In the genomic region with DNA sequence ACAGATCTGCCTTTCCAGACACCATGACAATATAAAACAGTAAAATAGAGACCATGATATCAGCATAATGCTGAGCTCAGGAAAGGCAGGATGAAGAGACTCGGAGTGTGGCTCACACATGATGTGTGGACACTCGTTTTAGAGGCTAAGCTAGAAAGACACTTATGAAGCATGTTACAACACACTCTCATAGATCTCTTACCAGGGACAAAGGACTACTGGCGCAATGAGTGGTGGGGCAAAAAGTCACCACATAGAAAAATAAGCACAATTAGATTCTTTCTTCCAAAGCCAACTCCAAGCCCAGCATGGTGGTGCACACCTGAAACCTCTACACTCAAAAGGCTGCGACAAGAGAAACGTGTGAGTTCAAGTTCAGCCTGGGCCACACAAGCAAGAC, we compare ENCODE assay signal across 24 mouse cellular contexts. TPM values are rescaled to one million over a fixed set of nuclear protein-coding genes. Genes with fewer than 3 reads are reported as not detected.
DNase-seq lines count a peak whose midpoint lies in the region; ATAC-seq and TF ChIP-seq lines count a peak whose summit lies in the region.
"Had no signal": no experiment of that assay in that cellular context is flagged by ENCODE, and none has a peak within 500 bp of the region (broad histone marks: within the 10 kb centered on the region; RNA-seq: fewer than 3 reads in every experiment).

No protein-coding gene starts in this region.

- TF ChIP-seq POLR2A in liver, adult 2 months (IDR thresholded peaks at IDR 0.05; ENCODE audit: extremely low read depth, insufficient read depth, low read length) = no peak

- no peaks in the 10 kb centered on the region for H3K79me2 ChIP-seq in liver, adult 2 months (ENCODE audit: control insufficient read depth, insufficient read depth, low read length)

- peak; percentile 14 for DNase-seq in heart, adult 11 months
- DNase-seq in heart, adult 18-20 months = no peak
- DNase-seq in liver, adult 2 months (ENCODE audit: extremely low read depth, low read depth, low spot score) = peak; percentile 71
- no peak for DNase-seq in liver, embryonic 11.5 days (ENCODE audit: low spot score)
- peak; percentile 16 for DNase-seq in testis, postnatal 10 days (ENCODE audit: low spot score)
- no peak for DNase-seq in testis, postnatal 14 days (ENCODE audit: low spot score)
- DNase-seq: adrenal gland, adult 8-10 months; adrenal gland, postnatal 14 days; adrenal gland, postnatal 36 days; B cell, adult 2 months; cerebellum, adult 11-12 months; cerebellum, adult 2 months; cerebellum, adult 9-10 months; cerebellum, postnatal 10 days; cerebellum, postnatal 25 days had no signal

- H3K4me2 ChIP-seq in liver, embryonic 11.5 days = no peak overlapping the region
- H3K4me2 ChIP-seq: embryonic facial prominence, embryonic 12.5 days; forebrain, embryonic 13.5 days; forebrain, embryonic 15.5 days had no signal

- H3K4me1 ChIP-seq in liver, adult 2 months (ENCODE audit: control insufficient read depth, insufficient read depth, low read length) = peaks cover 7% of the 10 kb centered on the region
- H3K4me1 ChIP-seq in liver, embryonic 11.5 days (replicated peaks; ENCODE audit: control insufficient read depth, insufficient read depth, low read length) = no peaks in the 10 kb centered on the region
- H3K4me1 ChIP-seq: embryonic facial prominence, embryonic 10.5 days; embryonic facial prominence, embryonic 12.5 days had no signal

- H3K27me3 ChIP-seq in liver, adult 2 months (ENCODE audit: control insufficient read depth, insufficient read depth, low read length) = no peaks in the 10 kb centered on the region
- no peaks in the 10 kb centered on the region for H3K27me3 ChIP-seq in liver, embryonic 11.5 days (replicated peaks; ENCODE audit: control insufficient read depth, insufficient read depth, low read length)
- H3K27me3 ChIP-seq: CH12.LX; embryonic facial prominence, embryonic 12.5 days; forebrain, embryonic 13.5 days; forebrain, embryonic 15.5 days; Patski had no signal

- TF ChIP-seq CTCF in liver, adult 2 months (IDR thresholded peaks at IDR 0.05; ENCODE audit: low read depth, low read length) = no peak

- 53% methylated on average over 5 of the region's 5 CpGs for WGBS in liver, adult 2 months
- 87% methylated on average over 5 of the region's 5 CpGs for WGBS in liver, embryonic 11.5 days

- no peak for ATAC-seq in liver, embryonic 11.5 days (replicated peaks; ENCODE audit: low FRiP score)
- ATAC-seq: activated CD4-positive, CD25-positive, alpha-beta regulatory T cell, adult 4 months; CD4-positive, CD25-positive, alpha-beta regulatory T cell, adult 4 months; forebrain, embryonic 13.5 days; forebrain, embryonic 15.5 days; Patski had no signal

- no peaks in the 10 kb centered on the region for H3K9me3 ChIP-seq in liver, embryonic 11.5 days (ENCODE audit: control insufficient read depth, low read length)
- H3K9me3 ChIP-seq: embryonic facial prominence, embryonic 10.5 days; embryonic facial prominence, embryonic 12.5 days; forebrain, embryonic 13.5 days; forebrain, embryonic 15.5 days; G1E had no signal

- H3K36me3 ChIP-seq in liver, adult 2 months (ENCODE audit: control insufficient read depth, insufficient read depth, low read length) = no peaks in the 10 kb centered on the region
- H3K36me3 ChIP-seq in liver, embryonic 11.5 days (ENCODE audit: control insufficient read depth, insufficient read depth, low read length) = peaks cover 2% of the 10 kb centered on the region

- peak overlapping the region; percentile 55 for H3K27ac ChIP-seq in liver, adult 2 months (replicated peaks; ENCODE audit: insufficient read depth, low read depth, low read length)
- no peak overlapping the region for H3K27ac ChIP-seq in liver, embryonic 11.5 days (ENCODE audit: low read depth, low read length)
- H3K27ac ChIP-seq: embryonic facial prominence, embryonic 10.5 days; embryonic facial prominence, embryonic 12.5 days; forebrain, embryonic 13.5 days; forebrain, embryonic 15.5 days had no signal

- H3K9ac ChIP-seq in liver, adult 2 months (ENCODE audit: low read depth, low read length) = no peak overlapping the region
- H3K9ac ChIP-seq in liver, embryonic 11.5 days (ENCODE audit: low read depth, low read length) = no peak overlapping the region
- H3K9ac ChIP-seq: embryonic facial prominence, embryonic 12.5 days; forebrain, embryonic 13.5 days; forebrain, embryonic 15.5 days had no signal

- H3K4me3 ChIP-seq in liver, adult 2 months (ENCODE audit: insufficient read depth, low read depth, low read length) = no peak overlapping the region
- H3K4me3 ChIP-seq in liver, embryonic 11.5 days (ENCODE audit: low read depth, low read length) = no peak overlapping the region
- H3K4me3 ChIP-seq: embryonic facial prominence, embryonic 10.5 days; embryonic facial prominence, embryonic 12.5 days; forebrain, embryonic 13.5 days; forebrain, embryonic 15.5 days had no signal

RNA-seq across cellular contexts. Expression of a gene that starts 56.5 kb away (rescaled TPM):
- 10 to 100 TPM; 21.1 to 24.6 TPM for total RNA-seq in heart, adult 18-20 months (2021)
- total RNA-seq in liver, adult 2 months (2014; rRNA removed) = 9.2 and 9.3 TPM in 2 replicates
- polyA plus RNA-seq in liver, adult 2 months (2012; rRNA removed) = 7.4 and 8.0 TPM in 2 replicates
- 43.2 and 49.9 TPM in 2 replicates for polyA plus RNA-seq in liver, embryonic 11.5 days (2014; fragmentation: Nextera tagmentation; extraction: Ambion mirVana)

Comparison
In these comparisons a context has a peak if more than half of its experiments do, and no peak if none do; other contexts are left out.
1. DNase-seq: peak in heart, adult 11 months (single experiment), liver, adult 2 months (single experiment) and testis, postnatal 10 days (single experiment); none in heart, adult 18-20 months (0 of 2), liver, embryonic 11.5 days (single experiment) and testis, postnatal 14 days (single experiment).